Mouse (Mus musculus): ENCODE results near the gene Gm21704. TPM values are rescaled to one million over a fixed set of nuclear protein-coding genes. Genes with fewer than 3 reads are reported as not detected.

Gm21704 gene
- total RNA-seq (2023) = not detected

GRCm38 (mm10) chrY:3410067-3410466 lies at the start of gene Gm21704, which contains the start of gene Gm21708:
Gene Gm21704, minus strand, starts transcription at chrY:3410167.
Gene Gm21708, minus strand, starts transcription at chrY:3410167.

GRCm38 (mm10) chrY:3345229-3345628 lies 64.7 kb downstream of the Gm21704 start, which contains the start of gene Gm21693:
Gene Gm21693, minus strand, starts transcription at chrY:3345329.

Other genes with a start within 250 kb of the Gm21704 start
- gene Gm21677, start 103.7 kb downstream of the Gm21704 start, total RNA-seq (2023) = not detected
- not detected for gene Gm21693, start 64.8 kb downstream of the Gm21704 start, total RNA-seq (2023)
- gene Gm21708, start within 50 bp of the Gm21704 start, total RNA-seq (2023) = not detected

Data from CD4-positive naive resting alpha-beta T cell, adult 76 days (primary cell).